Mouse (Mus musculus): ENCODE measurements at regions not wholly inside any gene's neighbourhood (a gene's known extent, or its start where the extent isn't known, plus 50 kb on each side); places are given as distances from the start of the nearest gene placed in this dataset.

DNA sequence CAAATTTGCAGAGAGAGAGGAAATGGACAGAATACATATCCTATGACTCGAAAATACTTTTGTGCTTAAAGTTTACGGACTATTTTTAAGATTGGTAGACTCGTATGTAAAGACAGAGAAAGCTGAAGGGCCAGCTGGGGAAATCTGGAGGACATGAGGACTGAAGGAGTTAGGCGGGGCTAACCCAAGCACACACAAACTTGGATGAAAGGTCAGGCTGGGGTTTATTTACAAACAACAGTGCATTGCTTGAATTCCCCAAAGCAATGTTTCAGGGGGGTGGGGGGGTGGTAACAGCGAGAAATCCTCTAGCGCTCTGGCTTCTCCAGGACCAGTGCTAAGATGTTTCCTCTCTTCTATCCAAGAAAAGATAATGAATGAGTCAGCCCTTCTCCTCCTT, 68.3 kb downstream of the Ptger2 start:
- DNase-seq (ENCODE audit: low spot score): no peak

GRCm38 (mm10) chr14:45061681-45062080, 73.7 kb downstream of the Ptger2 start:
- DNase-seq (ENCODE audit: low spot score): no peak

DNA sequence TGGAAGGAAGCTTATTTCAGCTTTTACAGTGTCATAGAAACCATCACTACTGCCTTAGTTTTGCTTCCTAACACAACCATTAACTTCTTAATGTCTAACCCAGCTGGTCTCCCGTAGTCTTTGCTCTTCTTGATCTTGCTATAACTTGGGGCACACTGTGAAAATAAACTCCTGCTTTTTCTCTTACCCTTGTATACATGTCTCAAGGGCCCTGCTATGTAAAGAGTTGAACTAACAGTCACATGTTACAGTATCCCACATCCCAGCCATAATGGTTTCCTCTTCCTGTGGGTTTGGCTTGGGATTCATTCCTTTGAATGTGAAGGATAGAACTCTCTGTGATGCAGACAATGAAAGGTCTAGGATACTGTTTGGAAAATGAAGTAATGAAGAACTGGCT, 76.5 kb downstream of the Ptger2 start:
- no peak for DNase-seq (ENCODE audit: low spot score)

DNA sequence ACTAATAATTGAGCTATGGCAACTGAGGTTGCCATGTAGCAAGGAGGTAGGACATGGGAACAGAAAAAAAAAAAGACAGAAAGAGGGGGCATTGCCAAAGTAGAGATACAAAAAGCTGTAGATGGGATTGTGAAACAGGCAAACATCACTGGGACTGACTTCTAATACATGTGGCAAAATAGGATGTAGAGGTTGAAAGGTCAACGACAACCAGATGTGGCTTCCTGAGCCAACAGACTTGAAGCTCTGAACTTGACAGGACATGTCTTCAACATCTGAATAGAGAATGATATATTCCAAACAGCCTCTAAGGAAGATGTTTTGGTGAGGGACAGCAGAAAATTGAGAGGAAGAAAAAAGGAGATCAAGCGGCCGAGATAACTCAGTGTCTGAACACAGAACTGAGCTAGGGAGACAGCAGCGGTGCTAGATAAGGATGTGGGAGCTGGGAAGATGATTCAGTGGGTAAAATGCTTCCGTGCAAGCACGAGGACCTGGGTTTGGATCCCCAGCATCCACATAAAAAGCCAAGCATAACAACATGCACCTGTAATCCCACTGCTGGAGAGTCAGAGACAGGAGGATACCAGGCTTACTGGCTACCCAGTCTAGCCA, 81.7 kb downstream of the Ptger2 start:
- no peak for DNase-seq (ENCODE audit: low spot score)

DNA sequence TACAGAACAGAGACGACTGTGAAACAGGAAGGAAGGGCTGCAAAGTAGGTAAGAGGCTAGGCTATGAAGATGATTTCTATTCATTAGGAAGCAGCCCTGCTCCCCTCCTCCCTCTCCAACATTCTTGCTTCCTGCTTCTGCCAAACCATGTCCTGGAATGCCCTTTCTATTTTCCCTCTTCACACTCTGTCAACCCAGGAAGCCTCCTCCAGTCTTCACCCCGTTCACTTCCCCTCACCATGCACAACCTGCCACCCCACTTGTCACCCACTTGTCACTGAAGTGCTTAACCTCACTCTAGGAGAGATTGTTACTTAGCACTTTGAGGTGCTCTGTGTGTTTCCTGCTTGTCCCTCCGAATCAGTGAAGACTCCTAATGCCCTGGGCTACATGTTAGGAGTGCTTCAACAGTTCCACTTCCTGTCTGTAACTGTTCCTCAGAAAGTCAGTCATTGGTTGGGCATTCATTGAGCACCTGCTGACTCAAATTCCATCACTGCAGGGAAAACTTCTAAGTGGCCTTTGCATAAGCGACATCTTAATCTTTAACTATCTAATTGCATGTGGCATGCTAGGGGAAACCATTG, 87.0 kb downstream of the Ptger2 start:
- DNase-seq (ENCODE audit: low spot score): peak; percentile 7

DNA sequence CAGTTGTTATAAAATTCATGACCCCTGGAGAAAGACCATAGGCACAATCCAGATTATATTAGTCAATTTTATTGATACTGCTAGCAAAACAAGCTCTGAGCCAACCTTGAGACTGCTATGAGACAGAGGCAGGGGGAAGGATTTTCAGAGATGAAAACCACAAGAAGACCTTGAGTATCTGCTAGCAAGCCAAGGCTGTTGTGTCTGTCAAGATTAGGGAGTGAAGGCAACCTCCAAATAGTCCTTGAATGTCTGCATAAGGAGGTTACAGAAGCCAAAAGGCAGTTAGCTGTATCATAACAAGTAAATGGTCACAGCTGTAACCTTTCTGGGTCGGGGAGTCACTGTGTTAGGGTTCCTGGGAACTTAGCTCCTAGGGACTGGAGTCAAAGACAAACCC, 89.2 kb downstream of the Ptger2 start:
- DNase-seq (ENCODE audit: low spot score): no peak

GRCm38 (mm10) chr14:45079793-45080192, 91.8 kb downstream of the Ptger2 start:
- peak; percentile 11 for DNase-seq (ENCODE audit: low spot score)

GRCm38 (mm10) chr14:45080231-45080630, 92.2 kb downstream of the Ptger2 start:
- DNase-seq (ENCODE audit: low spot score): no peak

GRCm38 (mm10) chr14:45083058-45083457, 95.1 kb downstream of the Ptger2 start:
- no peak for DNase-seq (ENCODE audit: low spot score)
